Mouse (Mus musculus) thymus, postnatal 10 days (tissue): ENCODE measurements at regions not wholly inside any gene's neighbourhood (a gene's known extent, or its start where the extent isn't known, plus 50 kb on each side); places are given as distances from the start of the nearest gene placed in this dataset.

Experiments
- DNase-seq, 2 experiments: peaks; one replicate each; pipeline ENCODE4 v3.0.0; 2021; ENCODE audit warnings: low spot score in 2 of 2

GRCm38 (mm10) chr16:93392024-93392675 lies 211.7 kb downstream of the Setd4 start:
- DNase-seq: no peak

DNA sequence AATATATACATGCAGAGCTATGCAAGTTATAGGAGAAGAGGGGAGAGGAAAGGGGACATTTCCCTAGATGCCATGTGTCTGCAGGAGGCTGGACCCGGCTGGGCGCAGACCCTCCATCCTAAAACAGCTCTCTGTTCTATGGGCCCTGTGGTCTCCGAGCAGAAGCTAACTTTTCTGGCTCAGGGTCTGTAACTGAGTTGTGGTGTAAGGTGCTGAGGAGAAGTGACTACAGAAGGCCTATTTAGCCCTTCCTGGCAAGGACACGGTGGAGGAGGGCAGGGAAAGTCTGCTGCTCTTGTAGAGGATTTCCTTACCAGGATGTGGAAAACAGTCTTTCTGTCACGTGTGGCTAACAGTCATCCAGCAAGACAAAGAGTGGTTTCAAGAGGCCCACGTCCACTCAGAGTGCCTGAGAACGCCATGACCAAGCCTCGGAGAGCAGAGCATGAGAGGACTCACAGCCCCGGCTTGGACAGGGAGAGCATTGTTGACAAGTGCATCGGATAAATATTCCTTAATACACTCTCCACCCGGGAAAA lies 216.2 kb downstream of the Setd4 start:
- DNase-seq: no peak

- no peak for DNase-seq
Observed at GRCm38 (mm10) chr16:93384039-93384537, 219.8 kb downstream of the Setd4 start.

DNA sequence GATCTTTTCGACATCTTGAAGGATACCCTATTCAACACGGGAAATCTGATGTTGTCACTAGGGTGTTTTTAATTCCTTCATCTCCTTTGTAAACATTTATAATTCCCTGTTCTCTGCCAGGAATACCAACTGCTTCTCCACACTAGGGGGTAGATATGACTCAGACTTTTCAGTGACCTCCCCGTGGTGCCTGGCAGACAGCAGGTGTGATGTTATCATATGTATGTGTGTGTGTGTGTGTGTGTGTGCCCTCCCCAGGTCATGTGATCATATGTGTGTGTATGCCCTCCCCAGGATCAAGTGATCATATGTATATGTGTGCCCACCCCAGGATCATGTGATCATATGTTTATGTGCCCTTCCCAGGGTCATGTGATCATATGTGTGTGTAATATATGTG lies 220.9 kb downstream of the Setd4 start:
- no peak for DNase-seq

DNA sequence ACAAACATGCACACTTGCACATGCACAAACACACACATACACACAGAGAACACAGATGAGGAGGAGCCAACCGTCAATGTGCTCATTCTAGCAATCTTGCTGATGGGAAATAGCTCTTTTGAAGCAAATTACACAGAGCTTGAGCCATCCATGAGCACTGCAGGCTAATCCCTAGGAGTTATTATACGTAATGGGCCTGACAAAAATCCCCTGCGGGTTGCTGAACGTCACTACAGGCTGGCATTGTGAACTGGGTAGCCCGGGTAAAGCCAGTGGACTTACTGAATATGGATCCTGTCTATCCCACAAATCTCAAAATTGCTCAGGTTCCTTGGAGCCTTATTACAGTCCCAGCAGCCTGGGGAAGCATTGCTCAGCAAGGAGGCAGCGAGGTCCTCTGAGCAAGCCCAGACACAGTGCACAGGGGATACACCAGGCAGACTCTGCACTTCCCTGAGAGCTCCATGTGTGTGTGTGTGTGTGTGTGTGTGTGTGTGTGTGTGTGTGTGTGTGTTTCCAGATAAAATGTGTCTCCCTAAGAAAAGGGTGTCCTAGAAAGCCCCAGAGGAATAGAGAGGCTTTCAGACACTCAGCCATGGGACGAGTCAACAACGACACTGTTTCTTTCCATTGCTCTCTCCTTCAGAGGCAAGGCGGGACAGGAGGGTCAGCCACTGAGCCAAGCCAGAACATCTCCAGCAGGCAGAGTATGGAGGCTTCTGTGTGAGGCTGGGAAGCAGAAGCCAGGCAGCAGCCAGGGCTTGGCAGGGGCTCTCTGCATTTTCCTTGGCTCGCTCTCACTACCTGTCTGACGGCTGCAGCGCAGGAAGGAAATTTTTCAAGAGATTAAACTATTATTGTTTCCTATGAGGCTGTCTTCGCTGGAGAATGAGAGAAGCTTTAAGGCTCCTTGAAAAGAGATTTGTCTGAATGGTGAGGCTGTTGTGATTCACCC lies 222.9 kb downstream of the Setd4 start:
- DNase-seq: no peak

DNA sequence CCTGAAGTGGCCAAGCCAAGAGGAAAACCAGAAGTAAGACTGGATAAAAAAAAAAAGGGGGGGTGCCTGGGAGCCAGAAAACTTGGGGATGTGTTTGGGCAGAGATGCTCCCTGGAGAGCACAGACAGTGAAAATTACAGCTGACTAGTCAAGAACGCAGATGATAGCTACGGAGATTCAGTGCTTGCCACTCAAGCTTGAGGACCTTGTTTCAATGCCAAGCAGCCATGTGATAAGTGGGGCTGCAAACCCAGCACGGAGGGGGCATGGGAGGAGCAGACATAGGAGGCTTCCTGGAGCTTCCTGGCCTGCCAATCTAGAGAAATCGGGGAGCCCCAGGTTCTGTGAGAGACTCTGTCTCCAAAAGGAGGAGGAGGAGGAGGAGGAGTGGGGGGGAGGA lies 223.7 kb downstream of the Setd4 start:
- DNase-seq: no peak

DNA sequence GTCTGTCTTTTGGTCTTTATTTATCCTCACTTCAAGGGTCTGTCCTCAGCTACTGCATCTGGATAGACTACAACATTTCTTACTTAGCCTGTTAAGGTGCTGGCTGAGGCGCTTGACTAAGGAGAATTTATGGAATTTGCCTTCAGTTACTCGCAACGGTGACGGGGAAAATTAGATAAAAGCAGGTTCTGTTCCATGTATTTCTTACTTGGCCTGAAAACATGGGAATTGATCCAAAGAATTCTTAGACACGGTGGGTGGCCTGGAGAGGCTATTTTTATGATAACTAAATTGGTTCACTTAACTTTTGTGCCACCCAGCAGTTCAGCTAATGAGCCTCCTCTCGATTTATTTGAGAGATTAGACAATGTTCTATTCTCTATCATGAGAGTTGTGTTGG lies 224.3 kb downstream of the Setd4 start:
- DNase-seq: no peak

- DNase-seq: no peak
Observed at GRCm38 (mm10) chr16:93374669-93375068, 229.2 kb downstream of the Setd4 start.

DNA sequence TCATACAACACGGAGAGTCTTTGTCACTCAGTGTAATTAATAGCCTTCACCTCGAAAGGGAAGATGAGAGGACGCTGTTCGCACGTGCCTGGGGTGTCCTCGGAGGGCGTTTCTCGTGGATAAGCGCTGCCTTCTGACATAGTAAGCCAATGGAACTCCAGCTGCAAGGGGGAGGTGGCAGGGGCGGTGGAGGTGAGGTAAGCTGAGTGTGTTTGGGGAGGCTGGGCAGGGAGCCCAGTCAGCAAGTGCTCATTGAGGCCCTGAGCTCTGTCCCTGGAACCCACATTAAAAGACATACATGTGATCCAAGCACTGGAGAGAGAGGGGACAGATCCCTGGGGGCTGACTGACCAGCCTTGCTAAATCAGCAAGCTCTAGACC lies 234.1 kb downstream of the Setd4 start:
- DNase-seq: no peak

- no peak for DNase-seq
Observed at GRCm38 (mm10) chr16:93368824-93369765, 234.8 kb downstream of the Setd4 start.

DNA sequence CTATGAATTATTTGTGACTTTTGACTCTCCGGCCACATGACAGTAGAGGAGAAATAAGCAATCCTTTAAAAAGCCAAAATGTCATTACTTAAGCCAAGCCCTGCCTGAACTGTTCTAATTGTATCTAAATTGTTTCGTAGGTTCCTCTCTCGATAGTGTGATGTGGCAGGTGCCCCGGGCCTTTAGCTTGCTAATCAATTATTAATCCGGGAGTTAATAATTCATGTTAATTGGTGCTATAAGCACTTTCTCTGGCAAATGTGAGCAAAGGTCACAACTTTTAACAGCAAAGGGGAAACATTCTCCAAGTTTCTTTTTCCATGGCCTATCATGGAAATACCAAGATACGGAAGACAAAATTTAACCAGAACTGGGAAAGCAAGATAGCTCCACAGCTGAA lies 235.9 kb downstream of the Setd4 start:
- no peak for DNase-seq

- DNase-seq: no peak
Observed at GRCm38 (mm10) chr16:93367246-93367805, 236.5 kb downstream of the Setd4 start.

GRCm38 (mm10) chr16:93366383-93366941 lies 237.4 kb downstream of the Setd4 start:
- no peak for DNase-seq

DNA sequence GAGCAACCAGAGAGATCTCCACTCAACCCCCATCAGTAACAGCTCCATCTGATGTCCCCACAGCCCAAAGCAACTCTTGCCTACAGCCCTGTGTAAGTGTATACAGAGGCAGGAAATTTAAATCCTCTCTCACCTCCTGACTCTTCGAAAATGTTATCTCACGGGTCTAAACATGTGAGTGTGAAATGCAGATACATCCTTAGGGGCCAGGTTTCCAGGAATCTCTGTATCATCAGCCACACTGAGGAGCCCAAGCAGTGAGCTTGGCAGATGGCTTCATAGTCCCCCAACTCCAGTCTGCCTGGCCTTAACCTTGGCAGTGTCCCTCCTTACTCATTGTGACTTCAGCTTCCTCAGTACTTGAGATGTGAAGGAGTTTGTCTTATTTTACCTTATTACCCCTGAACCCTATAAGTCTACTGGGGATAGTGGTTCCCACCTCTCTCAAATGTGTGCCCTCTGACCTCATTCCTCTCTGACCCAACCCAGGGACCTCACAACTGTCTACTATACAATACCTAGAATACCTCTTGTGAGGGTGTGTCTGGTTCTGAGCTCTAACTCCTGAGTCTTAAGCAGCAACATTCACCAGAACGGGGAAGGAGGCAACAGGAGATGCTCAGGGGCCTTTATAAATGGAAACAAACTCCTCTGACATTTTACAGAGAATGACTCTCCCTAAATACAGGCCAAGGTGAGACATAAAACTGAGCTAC lies 238.5 kb downstream of the Setd4 start:
- DNase-seq: no peak

- DNase-seq: no peak
Observed at GRCm38 (mm10) chr16:93359772-93360171, 244.1 kb downstream of the Setd4 start.

- no peak for DNase-seq
Observed at GRCm38 (mm10) chr16:93358613-93359012, 245.2 kb downstream of the Setd4 start.

DNA sequence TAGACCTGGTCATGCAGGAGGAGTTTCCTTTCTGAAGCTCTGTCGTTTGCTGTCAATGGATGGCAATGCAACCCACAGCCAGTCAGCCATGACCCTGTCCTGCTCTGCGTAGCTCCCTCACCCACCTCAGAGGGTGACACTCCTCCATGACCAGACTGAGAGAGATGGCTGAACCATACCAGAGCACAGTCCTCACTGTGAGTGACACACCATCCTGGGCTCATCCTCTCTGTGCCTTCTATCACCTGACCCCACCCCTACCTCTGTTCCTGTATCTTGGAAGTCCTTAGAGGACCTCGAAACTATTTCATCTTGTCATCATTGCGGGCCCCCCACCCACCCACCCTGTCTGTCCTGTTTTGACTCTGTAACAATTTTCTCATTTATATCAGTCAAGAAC lies 245.7 kb downstream of the Setd4 start:
- no peak for DNase-seq

- DNase-seq: no peak
Observed at GRCm38 (mm10) chr16:93355204-93355899, 248.5 kb downstream of the Setd4 start.

DNA sequence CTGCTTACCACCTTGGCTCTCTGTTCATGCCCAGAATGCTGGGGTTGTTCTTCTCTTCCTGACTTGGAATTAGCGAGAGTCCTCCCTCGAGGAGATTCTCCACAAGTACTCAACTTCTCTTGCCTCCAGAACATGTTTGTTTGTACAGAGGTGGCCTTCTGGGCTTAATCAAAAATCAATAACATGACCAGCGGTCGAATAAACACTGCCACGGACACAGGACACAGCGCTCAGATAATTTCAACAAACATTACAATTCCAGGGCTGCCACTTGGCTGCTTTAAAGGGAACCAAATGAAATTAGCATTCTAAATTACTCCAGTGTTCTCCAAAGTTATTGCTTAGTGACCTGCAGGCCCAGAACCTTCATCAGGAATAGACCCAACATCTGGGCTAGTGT lies 249.9 kb downstream of the Setd4 start:
- no peak for DNase-seq

DNA sequence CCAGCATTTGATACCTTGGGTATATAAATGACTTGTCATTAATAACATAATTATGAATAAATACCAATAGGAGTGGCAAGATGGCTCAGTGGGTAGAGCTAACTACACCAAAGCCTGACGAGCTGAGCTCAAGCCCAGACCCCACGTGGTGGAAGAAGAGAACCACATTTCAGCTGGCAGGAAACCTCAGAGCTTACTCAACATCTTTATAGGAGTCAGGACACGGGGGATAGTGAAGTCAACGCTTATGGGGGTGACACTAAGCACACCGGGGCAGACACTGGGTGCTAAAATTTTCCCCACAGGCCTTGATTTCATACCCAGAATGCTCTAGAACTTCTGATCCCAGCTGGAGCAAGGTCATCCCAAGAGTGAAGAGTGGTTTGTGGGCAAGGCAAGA lies 259.3 kb downstream of the Setd4 start:
- DNase-seq: peak; percentile 48 to 49
